Mouse (Mus musculus) lung, embryonic 14.5 days (tissue): ENCODE data around the gene Taf3. TPM values are rescaled to one million over a fixed set of nuclear protein-coding genes. Genes with fewer than 3 reads are reported as not detected.

Experiments
- ATAC-seq: fragments of 200-750 bp; cut with Nextera tagmentation; 2 replicates; pipeline ENCODE4 v1.8.0; 2017; ENCODE audit warnings: mild to moderate bottlenecking, moderate TSS enrichment, moderate library complexity; ENCODE audit not compliant: insufficient read depth
- DNase-seq: peaks from one replicate; pipeline ENCODE4 v3.0.0-alpha.2; 2015
- H3K27ac ChIP-seq: fragments of 300-500 bp; sonication (generic); 2 replicates; pipeline ENCODE4 v1.5.1; 2014; ENCODE audit warnings: low read depth, mild to moderate bottlenecking, moderate library complexity
- H3K27me3 ChIP-seq: fragments of 300-500 bp; sonication (generic); 2 replicates; pipeline ENCODE4 v1.6.1; 2014; ENCODE audit warnings: low read length, control low read depth; ENCODE audit not compliant: insufficient read depth
- H3K36me3 ChIP-seq: fragments of 300-500 bp; sonication (generic); 2 replicates; pipeline ENCODE4 v1.6.1; 2014; ENCODE audit warnings: control low read depth; ENCODE audit not compliant: insufficient read depth
- H3K4me1 ChIP-seq: fragments of 300-500 bp; sonication (generic); 2 replicates; pipeline ENCODE4 v1.6.1; 2014; ENCODE audit warnings: antibody characterized with exemption, control low read depth; ENCODE audit not compliant: insufficient read depth
- H3K4me2 ChIP-seq: fragments of 300-500 bp; sonication (generic); 2 replicates; pipeline ENCODE4 v1.6.1; 2014; ENCODE audit warnings: mild to moderate bottlenecking
- H3K4me3 ChIP-seq: fragments of 300-500 bp; sonication (generic); 2 replicates; pipeline ENCODE4 v1.5.1; 2014; ENCODE audit warnings: low read depth, low read length
- H3K9ac ChIP-seq: fragments of 300-500 bp; sonication (generic); 2 replicates; pipeline ENCODE4 v1.6.1; 2014
- H3K9me3 ChIP-seq: fragments of 300-500 bp; sonication (generic); 2 replicates; pipeline ENCODE4 v1.6.1; 2016; ENCODE audit warnings: low read depth, low read length, control low read depth
- CTCF ChIP-seq: IDR thresholded peaks from 2 replicates; pipeline ENCODE4 v1.5.1; 2016; ENCODE audit warnings: antibody characterized with exemption, low read depth
- WGBS: fragments of 180-500 bp; shearing (Covaris S2); extraction: QIAGEN DNeasy Blood & Tissue Kit; methylation state at CpG from one replicate; pipeline ENCODE4 v1.1.7; 2014; 5-methylcytosine and 5-hydroxymethylcytosine counted together
- polyA plus RNA-seq: library from polyadenylated mRNA; unstranded; fragments of >200 nt; fragmentation: Nextera tagmentation; extraction: Ambion mirVana; gene quantifications from 2 replicates; pipeline ENCODE4 v1.2.1, GENCODE M21; 2014

The Taf3 gene
- polyA plus RNA-seq, 1 experiment from 2014 or later: 16.0 TPM

DNA sequence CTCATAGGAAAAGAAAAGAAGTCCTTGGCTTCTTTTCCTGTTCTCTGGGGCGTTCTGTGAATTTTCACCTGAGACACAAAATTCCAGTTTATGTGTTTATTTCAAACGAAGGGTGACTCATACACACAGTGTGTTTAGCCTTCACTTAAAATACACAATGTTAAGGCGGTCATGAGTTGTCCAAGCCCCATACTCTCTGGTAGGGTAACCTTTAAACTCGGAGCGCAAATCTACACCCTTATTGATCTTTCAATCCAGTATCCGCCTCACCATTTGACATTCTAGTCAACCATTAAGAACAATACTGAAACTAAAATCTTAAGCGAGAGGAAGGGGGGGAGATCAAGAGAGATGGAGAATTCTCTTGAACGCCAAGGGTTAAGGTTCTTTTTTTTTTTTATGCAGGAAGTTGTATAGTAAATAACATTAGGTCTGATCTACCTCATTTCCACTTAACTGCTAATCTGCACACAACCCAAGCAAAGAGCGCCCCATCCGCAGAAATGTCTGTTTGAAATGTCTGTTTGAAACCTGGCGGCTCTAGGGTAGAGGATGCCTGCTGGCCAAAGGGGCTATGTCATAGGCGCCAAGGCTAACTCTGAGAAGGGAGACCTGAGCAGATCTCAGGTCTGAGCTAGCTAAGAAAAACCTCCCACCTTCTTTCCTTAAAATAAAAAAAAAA, 172.6 kb downstream of the Taf3 start:
- H3K4me1 ChIP-seq: no peaks in the 10 kb centered on the region
- WGBS: 29% methylated on average over 12 of the region's 12 CpGs
- DNase-seq: no peak
- no peak overlapping the region for H3K27ac ChIP-seq
- TF ChIP-seq CTCF: no peak
- H3K9me3 ChIP-seq: no peaks in the 10 kb centered on the region
- peaks cover 77% of the 10 kb centered on the region for H3K27me3 ChIP-seq
- ATAC-seq: no peak
- peak overlapping the region; percentile 49; the same call in 1 of the 2 replicates for H3K4me3 ChIP-seq
- no peak overlapping the region for H3K9ac ChIP-seq
- H3K4me2 ChIP-seq: peak overlapping the region; percentile 98
- H3K36me3 ChIP-seq: no peaks in the 10 kb centered on the region

DNA sequence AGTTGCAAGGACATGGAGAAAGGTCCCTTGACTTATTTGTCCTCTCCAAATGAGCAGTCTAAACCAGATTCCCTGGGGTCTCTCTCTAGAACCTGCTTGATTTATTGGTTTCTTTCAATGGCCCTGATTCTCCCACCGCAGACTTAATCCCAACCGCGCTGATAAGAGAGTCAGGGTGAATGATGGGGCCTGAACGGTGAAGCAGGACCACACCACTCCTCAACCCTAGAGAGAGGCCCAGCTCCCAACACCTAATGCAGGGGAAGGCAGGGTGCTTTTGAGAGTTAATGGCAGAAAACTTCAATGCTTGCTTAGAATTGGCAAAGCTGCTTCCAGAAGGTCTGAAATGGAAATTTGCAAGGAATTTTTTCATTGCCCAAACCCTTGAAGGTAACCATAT, 173.2 kb downstream of the Taf3 start:
- 16% methylated on average over 4 of the region's 4 CpGs for WGBS
- Histone ChIP-seq H3K27me3 (peaks cover 73% of the 10 kb centered on the region), H3K9me3 (no peaks in the 10 kb centered on the region), H3K36me3 (no peaks in the 10 kb centered on the region), H3K9ac (no peak overlapping the region), H3K4me2 (peak overlapping the region; percentile 29; the same call in 1 of the 2 replicates), H3K27ac (no peak overlapping the region), H3K4me1 (no peaks in the 10 kb centered on the region), H3K4me3 (no peak overlapping the region)
- no peak for ATAC-seq
- no peak for DNase-seq
- TF ChIP-seq CTCF: no peak

DNA sequence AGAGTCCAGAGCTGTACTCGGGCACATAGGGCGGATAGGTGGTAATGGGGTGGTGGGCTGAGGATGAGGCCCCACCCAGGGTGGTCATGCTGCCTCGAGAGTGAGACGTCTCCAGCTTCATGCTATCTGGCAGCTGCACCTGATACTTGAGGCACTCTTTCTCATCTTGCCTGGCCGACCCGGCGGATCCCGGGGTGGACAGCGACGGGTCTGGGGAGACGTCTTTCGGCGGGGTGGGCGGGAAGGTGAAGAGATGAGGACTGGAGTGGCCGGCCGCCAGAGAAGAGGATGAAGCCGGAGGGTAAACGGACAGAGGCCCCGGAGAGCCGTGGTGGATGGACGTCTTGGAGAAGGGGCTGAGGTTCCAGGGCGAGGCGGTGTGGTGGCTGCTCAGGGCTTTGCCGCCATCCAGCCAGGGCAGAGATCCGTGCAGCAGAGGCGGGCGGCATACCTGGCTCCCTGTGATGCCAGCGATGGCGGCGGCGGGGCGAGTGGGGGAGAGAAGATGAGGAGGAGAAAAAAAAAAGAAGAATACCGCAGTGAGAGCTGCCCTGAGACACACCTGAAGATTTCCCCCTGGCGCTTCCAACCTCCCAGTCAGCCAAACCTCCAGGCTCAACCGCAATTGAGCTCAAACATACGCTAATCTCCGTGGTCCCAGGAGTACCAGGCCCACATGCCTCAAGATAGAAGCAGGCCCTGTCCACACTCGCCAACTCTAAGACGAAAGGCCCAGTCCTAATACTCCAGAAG, 173.8 kb downstream of the Taf3 start:
- Histone ChIP-seq H3K9me3 (no peaks in the 10 kb centered on the region), H3K36me3 (no peaks in the 10 kb centered on the region), H3K4me3 (no peak overlapping the region), H3K27ac (no peak overlapping the region), H3K27me3 (peaks cover 67% of the 10 kb centered on the region), H3K4me1 (no peaks in the 10 kb centered on the region), H3K4me2 (peak overlapping the region; percentile 29; the same call in 1 of the 2 replicates), H3K9ac (no peak overlapping the region)
- TF ChIP-seq CTCF: no peak
- DNase-seq (no peak), ATAC-seq (no peak)
- 12% methylated on average over 36 of the region's 39 CpGs for WGBS

- Histone ChIP-seq H3K9ac (no peak overlapping the region), H3K9me3 (no peaks in the 10 kb centered on the region), H3K4me1 (no peaks in the 10 kb centered on the region), H3K27me3 (peaks cover 66% of the 10 kb centered on the region), H3K4me3 (no peak overlapping the region), H3K4me2 (no peak overlapping the region), H3K36me3 (no peaks in the 10 kb centered on the region), H3K27ac (no peak overlapping the region)
- no peak for TF ChIP-seq CTCF
- ATAC-seq (no peak), DNase-seq (no peak)
- 23% methylated on average over 2 of the region's 2 CpGs for WGBS
Measured at GRCm38 (mm10) chr2:9873757-9874156, 174.6 kb downstream of the Taf3 start.

DNA sequence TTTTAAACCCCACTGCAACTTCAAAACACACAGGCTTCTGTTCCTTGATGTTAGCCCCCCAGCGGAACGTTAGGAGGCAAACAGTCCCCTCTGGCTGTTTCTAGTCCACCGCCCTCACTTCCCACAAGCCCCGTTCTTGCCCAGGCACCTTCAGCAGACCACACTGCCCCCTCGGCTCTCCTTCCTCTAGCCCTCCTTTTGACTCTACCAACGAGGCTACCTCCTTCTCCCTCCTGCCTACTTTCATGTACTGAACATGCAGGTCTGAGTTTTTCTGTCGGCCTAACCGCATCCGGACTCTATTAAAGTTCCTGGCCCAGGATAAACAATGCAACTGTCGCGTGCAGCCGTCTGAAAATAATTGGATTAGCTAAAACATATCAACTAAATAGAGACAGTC, 175.7 kb downstream of the Taf3 start:
- H3K4me1 ChIP-seq: no peaks in the 10 kb centered on the region
- ATAC-seq: no peak
- peaks cover 64% of the 10 kb centered on the region for H3K27me3 ChIP-seq
- H3K36me3 ChIP-seq: no peaks in the 10 kb centered on the region
- H3K4me3 ChIP-seq: no peak overlapping the region
- 21% methylated on average over 12 of the region's 12 CpGs for WGBS
- no peak overlapping the region for H3K4me2 ChIP-seq
- no peak overlapping the region for H3K27ac ChIP-seq
- H3K9me3 ChIP-seq: no peaks in the 10 kb centered on the region
- no peak overlapping the region for H3K9ac ChIP-seq
- no peak for DNase-seq
- 0 out of 2 replicates have a peak, but pooled peaks have one; percentile 2 for TF ChIP-seq CTCF

GRCm38 (mm10) chr2:9871798-9872197, 176.6 kb downstream of the Taf3 start:
- H3K4me1 ChIP-seq: no peaks in the 10 kb centered on the region
- ATAC-seq: no peak
- peaks cover 55% of the 10 kb centered on the region for H3K27me3 ChIP-seq
- WGBS: 55% methylated on average over 6 of the region's 6 CpGs
- no peak overlapping the region for H3K9ac ChIP-seq
- H3K9me3 ChIP-seq: no peaks in the 10 kb centered on the region
- H3K36me3 ChIP-seq: no peaks in the 10 kb centered on the region
- no peak overlapping the region for H3K4me3 ChIP-seq
- no peak overlapping the region for H3K4me2 ChIP-seq
- no peak for DNase-seq
- TF ChIP-seq CTCF: no peak
- no peak overlapping the region for H3K27ac ChIP-seq

- Histone ChIP-seq H3K9ac (no peak overlapping the region), H3K27me3 (peaks cover 49% of the 10 kb centered on the region), H3K4me2 (no peak overlapping the region)
Measured at GRCm38 (mm10) chr2:9871141-9871716, 177.2 kb downstream of the Taf3 start.

More at GRCm38 (mm10) chr2:9871141-9871716, 177.2 kb downstream of the Taf3 start:
- Histone ChIP-seq H3K4me3 (no peak overlapping the region), H3K27ac (no peak overlapping the region), H3K36me3 (no peaks in the 10 kb centered on the region), H3K9me3 (no peaks in the 10 kb centered on the region), H3K4me1 (no peaks in the 10 kb centered on the region)
- TF ChIP-seq CTCF: no peak
- WGBS: 40% methylated on average over 4 of the region's 4 CpGs
- no peak for DNase-seq
- ATAC-seq: peak; percentile 23; the same call in 1 of the 2 replicates
